Mouse (Mus musculus) heart, embryonic 14.5 days (tissue): ENCODE measurements around the gene Rad23a. TPM values are rescaled to one million over a fixed set of nuclear protein-coding genes. Genes with fewer than 3 reads are reported as not detected.
A peak's percentile ranks its signal among the peaks of the same experiment; 100 is the strongest.

Source experiments
- ATAC-seq: fragments of 200-750 bp; cut with Nextera tagmentation; 2 replicates; pipeline ENCODE4 v1.8.0; 2017; ENCODE audit warnings: low read depth, moderate TSS enrichment; ENCODE audit not compliant: insufficient number of reproducible peaks, insufficient read depth, low FRiP score
- H3K27ac ChIP-seq, 2 experiments: fragments of 200-500 bp in 1 of 2; fragments of 300-500 bp in 1 of 2; sonication (generic) in 1 of 2; replicated peaks in 1 of 2; 2 replicates each; pipeline ENCODE4 v1.5.1; 2012 to 2014; ENCODE audit warnings: low read depth in 2 of 2, low read length in 2 of 2, control low read depth in 1 of 2, mild to moderate bottlenecking in 1 of 2, mixed read lengths in 1 of 2; ENCODE audit not compliant: control insufficient read depth in 1 of 2, insufficient read depth in 1 of 2
- H3K27me3 ChIP-seq: fragments of 300-500 bp; sonication (generic); 2 replicates; pipeline ENCODE4 v1.6.1; 2014; ENCODE audit warnings: mild to moderate bottlenecking, low read length, control low read depth; ENCODE audit not compliant: control insufficient read depth, insufficient read depth
- H3K36me3 ChIP-seq: fragments of 300-500 bp; sonication (generic); 2 replicates; pipeline ENCODE4 v1.6.1; 2014; ENCODE audit warnings: mild to moderate bottlenecking, control low read depth, low read length, mixed read lengths; ENCODE audit not compliant: control insufficient read depth, insufficient read depth
- H3K4me1 ChIP-seq, 2 experiments: fragments of 200-500 bp in 1 of 2; fragments of 300-500 bp in 1 of 2; sonication (generic) in 1 of 2; 2 replicates each; pipeline ENCODE4 v1.6.1; 2012 to 2014; ENCODE audit warnings: low read length in 2 of 2, control low read depth in 1 of 2, mixed read lengths in 1 of 2; ENCODE audit not compliant: control insufficient read depth in 2 of 2, insufficient read depth in 2 of 2
- H3K4me2 ChIP-seq: fragments of 300-500 bp; sonication (generic); 2 replicates; pipeline ENCODE4 v1.6.1; 2014; ENCODE audit warnings: mild to moderate bottlenecking, low read length
- H3K4me3 ChIP-seq, 2 experiments: fragments of 200-500 bp in 1 of 2; fragments of 300-500 bp in 1 of 2; sonication (generic) in 1 of 2; 2 replicates each; pipeline ENCODE4 v1.5.1; 2012 to 2014; ENCODE audit warnings: low read length in 2 of 2, mild to moderate bottlenecking in 2 of 2, control low read depth in 1 of 2, low read depth in 1 of 2, moderate library complexity in 1 of 2; ENCODE audit not compliant: control insufficient read depth in 1 of 2, insufficient read depth in 1 of 2
- H3K9ac ChIP-seq: fragments of 300-500 bp; sonication (generic); 2 replicates; pipeline ENCODE4 v1.6.1; 2014; ENCODE audit warnings: mild to moderate bottlenecking, low read length
- H3K9me3 ChIP-seq: fragments of 300-500 bp; sonication (generic); 2 replicates; pipeline ENCODE4 v1.6.1; 2016; ENCODE audit warnings: low read length, control low read depth; ENCODE audit not compliant: control insufficient read depth
- WGBS: fragments of 180-500 bp; shearing (Covaris S2); extraction: QIAGEN DNeasy Blood & Tissue Kit; methylation state at CpG from one replicate; pipeline ENCODE4 v1.1.7; 2014; 5-methylcytosine and 5-hydroxymethylcytosine counted together
- polyA plus RNA-seq: library from polyadenylated mRNA; unstranded; fragments of >200 nt; fragmentation: Nextera tagmentation; extraction: Ambion mirVana; gene quantifications from 2 replicates; pipeline ENCODE4 v1.2.1, GENCODE M21; 2014

Gene Rad23a
- polyA plus RNA-seq, 1 experiment from 2014 or later, result 122 TPM

DNA sequence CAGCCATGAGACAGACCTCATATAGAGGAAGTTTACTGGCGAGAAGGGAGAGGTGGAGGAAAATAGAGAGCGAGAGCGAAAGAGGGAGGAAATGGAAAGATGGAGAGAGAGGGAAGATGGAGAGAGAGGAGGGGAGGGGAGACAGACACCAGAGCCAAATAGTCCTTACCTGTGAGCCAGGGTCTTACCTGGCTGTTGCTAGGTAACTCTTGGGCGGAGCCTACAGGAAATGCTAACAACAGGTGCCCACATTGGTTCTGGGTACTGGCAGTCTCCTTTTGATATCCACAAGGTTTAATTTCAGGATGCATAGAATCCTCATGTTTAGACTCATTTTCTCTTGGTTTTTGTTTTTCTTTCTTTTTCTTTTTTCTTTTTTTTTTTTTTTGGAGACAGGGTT lies 32.6 kb upstream of the Rad23a start:
- H3K36me3 ChIP-seq, result peaks cover 18% of the 10 kb centered on the region
- H3K4me2 ChIP-seq, result peak overlapping the region; percentile 96
- no peak overlapping the region for H3K27ac ChIP-seq
- H3K4me3 ChIP-seq, result peak overlapping the region; percentile 46 to 47; a peak in 3 of 4 replicates
- H3K9me3 ChIP-seq, result no peaks in the 10 kb centered on the region
- 81% methylated on average over 4 of the region's 4 CpGs for WGBS
- peaks cover 8 to 9% of the 10 kb centered on the region in 2 experiments; a peak in 2 of 4 replicates for H3K4me1 ChIP-seq
- H3K9ac ChIP-seq, result no peak overlapping the region
- no peak for ATAC-seq
- no peaks in the 10 kb centered on the region for H3K27me3 ChIP-seq

DNA sequence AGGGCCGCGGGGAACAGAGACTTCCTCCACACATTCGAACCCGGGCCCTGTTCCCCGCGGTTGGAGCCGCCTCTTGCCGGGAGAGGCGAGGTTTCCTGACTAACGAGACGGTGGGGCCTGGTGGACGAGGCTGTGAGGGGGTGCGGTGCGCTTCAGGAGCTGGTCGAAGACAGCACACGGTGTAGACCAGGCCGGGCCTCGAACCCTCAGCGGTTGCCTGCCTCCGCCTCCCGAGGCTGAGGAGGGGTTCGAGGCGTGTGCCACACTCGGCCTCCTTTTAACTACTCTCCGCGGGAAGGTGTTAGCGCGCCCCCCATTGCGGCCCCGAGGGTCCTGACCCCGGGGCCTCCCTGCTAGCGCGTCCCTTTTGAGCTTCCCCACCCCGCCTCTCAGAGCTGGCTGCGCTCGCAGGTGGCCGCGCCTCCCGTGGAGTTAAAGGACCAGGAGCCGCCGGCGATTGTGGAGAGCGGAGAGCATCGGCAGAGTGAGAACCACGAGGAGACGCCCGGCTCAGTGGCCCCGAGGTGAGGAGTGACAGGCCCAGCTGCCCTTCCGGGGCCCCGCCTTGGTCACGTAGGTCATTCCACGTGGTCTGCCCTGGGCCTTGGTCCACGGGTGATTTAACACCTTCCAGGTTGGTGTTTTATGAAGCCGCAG lies 32.0 kb upstream of the Rad23a start:
- Histone ChIP-seq H3K9ac (peak overlapping the region; percentile 71), H3K27ac (no peak overlapping the region), H3K9me3 (no peaks in the 10 kb centered on the region), H3K4me1 (peaks cover 8 to 9% of the 10 kb centered on the region in 2 experiments; a peak in 2 of 4 replicates), H3K4me3 (peak overlapping the region; percentile 46 to 47), H3K27me3 (no peaks in the 10 kb centered on the region), H3K36me3 (peaks cover 24% of the 10 kb centered on the region), H3K4me2 (peak overlapping the region; percentile 96)
- ATAC-seq, result peak; percentile 40
- WGBS, result 3% methylated on average over 52 of the region's 54 CpGs

- peak within 1 kb of the TSS; percentile 71 for H3K9ac ChIP-seq
- WGBS, result 13% methylated on average over 46 of the region's 46 CpGs
- H3K27ac ChIP-seq, result no peak within 1 kb of the TSS
- peaks cover 8 to 9% of the 10 kb centered on the region in 2 experiments; a peak in 2 of 4 replicates for H3K4me1 ChIP-seq
- peak within 1 kb of the TSS; percentile 96 for H3K4me2 ChIP-seq
- no peaks in the 10 kb centered on the region for H3K27me3 ChIP-seq
- ATAC-seq, result peak; percentile 70
- peak within 1 kb of the TSS; percentile 46 to 47 for H3K4me3 ChIP-seq
- H3K36me3 ChIP-seq, result peaks cover 32% of the 10 kb centered on the region
- no peaks in the 10 kb centered on the region for H3K9me3 ChIP-seq
Measured at GRCm38 (mm10) chr8:84871376-84872308, 31.2 kb upstream of the Rad23a start, which contains the start of gene Syce2. Gene Syce2 (plus strand): TSS chr8:84872111.

DNA sequence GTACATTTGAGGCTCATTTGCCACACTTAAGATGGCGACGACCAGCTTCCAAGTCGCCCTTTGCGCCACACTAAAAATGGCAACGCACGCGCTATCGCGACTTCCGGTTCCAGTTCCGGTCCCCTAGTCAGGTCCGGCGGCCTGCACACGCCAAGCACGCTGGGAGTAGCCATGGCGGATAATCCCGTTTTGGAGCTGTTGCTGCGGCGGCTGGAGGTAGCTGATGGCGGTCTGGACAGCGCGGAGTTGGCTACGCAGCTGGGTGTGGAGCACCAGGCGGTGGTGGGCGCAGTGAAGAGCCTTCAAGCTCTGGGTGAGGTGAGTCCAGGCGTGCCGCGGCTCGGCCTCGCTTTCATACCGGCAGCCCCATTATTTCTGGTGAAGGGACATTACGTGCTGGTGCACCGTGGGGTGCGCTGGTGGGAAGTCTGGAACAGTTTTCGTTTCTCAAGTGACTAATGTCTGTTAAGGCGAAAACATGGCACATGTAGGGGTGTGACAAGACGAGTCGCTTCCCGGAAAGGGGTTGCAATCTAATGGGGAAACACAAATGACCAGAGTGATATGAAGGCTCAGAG lies 16.5 kb upstream of the Rad23a start, which contains the start of gene Farsa:
Gene Farsa, plus strand, starts transcription at position 126 of the 578 bp plus-strand sequence.
- peak within 1 kb of the TSS; percentile 96 for H3K4me2 ChIP-seq
- H3K27ac ChIP-seq, result peak within 1 kb of the TSS; percentile 76 to 81
- peaks cover 2 to 10% of the 10 kb centered on the region in 2 experiments; a peak in 3 of 4 replicates for H3K4me1 ChIP-seq
- H3K4me3 ChIP-seq, result peak within 1 kb of the TSS; percentile 94 to 95
- WGBS, result under 1% methylated on average over 39 of the region's 39 CpGs
- peak; percentile 80; the same call in 1 of the 2 replicates for ATAC-seq
- H3K9me3 ChIP-seq, result no peaks in the 10 kb centered on the region
- H3K36me3 ChIP-seq, result peaks cover 30% of the 10 kb centered on the region
- peak within 1 kb of the TSS; percentile 96 for H3K9ac ChIP-seq
- H3K27me3 ChIP-seq, result no peaks in the 10 kb centered on the region

DNA sequence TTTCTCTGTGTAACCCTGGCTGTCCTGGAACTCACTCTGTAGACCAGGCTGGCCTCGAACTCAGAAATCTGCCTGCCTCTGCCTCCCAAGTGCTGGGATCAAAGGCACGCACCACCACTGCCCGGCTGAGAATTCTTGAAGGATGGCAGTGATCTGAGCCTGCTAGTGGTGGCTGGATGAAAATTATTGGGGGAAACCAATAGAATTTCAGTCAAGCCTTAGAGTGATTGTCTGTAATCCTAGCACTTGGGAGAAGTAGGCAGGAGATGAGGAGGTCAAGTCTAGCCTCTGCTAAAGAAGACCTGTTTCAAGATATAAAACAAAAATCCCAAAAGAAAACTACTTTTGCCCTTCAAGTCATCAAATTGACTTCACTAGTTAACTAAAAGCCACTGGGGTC lies 16.0 kb upstream of the Rad23a start:
- Histone ChIP-seq H3K36me3 (peaks cover 24% of the 10 kb centered on the region), H3K4me2 (peak overlapping the region; percentile 96; the same call in 1 of the 2 replicates), H3K4me1 (peaks cover 2 to 10% of the 10 kb centered on the region in 2 experiments; a peak in 3 of 4 replicates), H3K9me3 (no peaks in the 10 kb centered on the region), H3K9ac (no peak overlapping the region), H3K27me3 (no peaks in the 10 kb centered on the region), H3K27ac (no peak overlapping the region), H3K4me3 (peak overlapping the region in 1 of 2 experiments; percentile 95; a peak in 2 of 4 replicates)
- WGBS, result 75% methylated on average over 3 of the region's 3 CpGs
- ATAC-seq, result no peak

DNA sequence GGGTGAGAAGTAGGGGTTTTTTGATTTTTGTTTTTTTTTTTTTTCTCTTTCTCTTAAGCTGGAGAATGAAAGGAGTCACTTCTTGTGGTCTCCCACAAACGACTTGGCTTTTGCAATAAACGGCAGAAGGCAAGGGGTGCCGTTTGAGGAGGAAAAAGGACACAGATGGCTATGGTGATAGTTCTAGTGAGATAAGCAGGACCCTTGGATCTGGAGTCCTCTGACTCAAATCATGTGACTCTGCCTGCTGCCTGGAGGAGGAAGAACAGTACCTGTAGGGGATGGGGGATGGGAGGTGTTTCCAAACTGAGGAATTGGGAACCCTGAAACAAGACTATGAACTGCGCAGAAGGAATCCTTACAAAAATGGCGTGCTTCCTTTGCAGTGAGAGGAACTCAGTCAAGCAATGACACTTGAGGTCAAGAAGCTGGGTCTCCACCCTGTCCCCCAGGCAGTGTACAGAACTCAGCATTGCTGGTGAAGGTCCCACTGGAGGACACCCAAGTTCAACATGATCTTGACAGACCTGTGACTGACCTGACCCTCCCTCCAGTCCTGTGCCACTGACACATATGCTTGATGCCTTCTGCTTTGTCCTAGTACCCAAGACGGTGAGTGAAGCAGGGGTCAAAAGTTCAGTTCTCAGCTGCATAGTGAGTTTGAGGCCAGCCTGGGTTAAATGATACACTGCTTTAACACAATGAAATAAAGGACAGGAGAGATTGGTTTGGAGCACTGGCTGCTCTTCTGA lies 7.4 kb upstream of the Rad23a start:
- H3K36me3 ChIP-seq, result peaks cover 29% of the 10 kb centered on the region
- no peak for ATAC-seq
- H3K27me3 ChIP-seq, result no peaks in the 10 kb centered on the region
- peak overlapping the region; percentile 83 for H3K9ac ChIP-seq
- peak overlapping the region; percentile 86 to 89 for H3K27ac ChIP-seq
- peak overlapping the region in 1 of 2 experiments; percentile 55; a peak in 2 of 4 replicates for H3K4me3 ChIP-seq
- H3K4me1 ChIP-seq, result peaks cover 12 to 28% of the 10 kb centered on the region in 2 experiments
- WGBS, result 30% methylated on average over 6 of the region's 6 CpGs
- H3K4me2 ChIP-seq, result peak overlapping the region; percentile 80
- no peaks in the 10 kb centered on the region for H3K9me3 ChIP-seq
